Mouse (Mus musculus) testis, adult 2 months (tissue): ENCODE measurements around the gene Psme3. TPM values are rescaled to one million over a fixed set of nuclear protein-coding genes. Genes with fewer than 3 reads are reported as not detected.
"Not testable (repeated sequence)": the region's sequence is repeated elsewhere in the genome, so short reads cannot be mapped to it uniquely, and the experiment has no call there.

Experiments used
- H3K27ac ChIP-seq: fragments of 200-500 bp; 2 replicates; pipeline ENCODE4 v1.5.1; 2012; ENCODE audit warnings: low read depth, low read length; ENCODE audit not compliant: control insufficient read depth, insufficient read depth
- H3K27me3 ChIP-seq: fragments of 200-500 bp; 2 replicates; pipeline ENCODE4 v1.6.1; 2012; ENCODE audit warnings: mild to moderate bottlenecking, low read length, moderate library complexity; ENCODE audit not compliant: control insufficient read depth, insufficient read depth
- H3K36me3 ChIP-seq: fragments of 200-500 bp; 2 replicates; pipeline ENCODE4 v1.6.1; 2012; ENCODE audit warnings: mild to moderate bottlenecking, low read length; ENCODE audit not compliant: control insufficient read depth, insufficient read depth
- H3K4me1 ChIP-seq: fragments of 200-500 bp; 2 replicates; pipeline ENCODE4 v1.6.1; 2012; ENCODE audit warnings: low read length; ENCODE audit not compliant: control insufficient read depth, insufficient read depth
- H3K4me3 ChIP-seq: fragments of 200-500 bp; 2 replicates; pipeline ENCODE4 v1.5.1; 2012; ENCODE audit warnings: low read depth, mild to moderate bottlenecking, low read length, moderate library complexity, mixed read lengths; ENCODE audit not compliant: control insufficient read depth
- CTCF ChIP-seq: fragments of 200-500 bp; IDR thresholded peaks from 2 replicates; pipeline ENCODE4 v1.5.1; 2012; ENCODE audit warnings: low read depth, mild to moderate bottlenecking, inconsistent platforms, low read length, moderate library complexity; ENCODE audit not compliant: control insufficient read depth, insufficient read depth, insufficient replicate concordance
- POLR2A ChIP-seq: fragments of 200-500 bp; IDR thresholded peaks from 2 replicates; pipeline ENCODE4 v1.6.1; 2012; ENCODE audit warnings: low read depth, mild to moderate bottlenecking, inconsistent platforms, low read length, moderate library complexity; ENCODE audit not compliant: control insufficient read depth
- polyA plus RNA-seq: library from polyadenylated mRNA; depleted of rRNA; stranded (reverse); fragments of >200 nt; gene quantifications from 2 replicates; pipeline ENCODE4 v1.2.3, GENCODE M21; 2012

The Psme3 gene
- polyA plus RNA-seq, 1 experiment: 74.5 TPM

DNA sequence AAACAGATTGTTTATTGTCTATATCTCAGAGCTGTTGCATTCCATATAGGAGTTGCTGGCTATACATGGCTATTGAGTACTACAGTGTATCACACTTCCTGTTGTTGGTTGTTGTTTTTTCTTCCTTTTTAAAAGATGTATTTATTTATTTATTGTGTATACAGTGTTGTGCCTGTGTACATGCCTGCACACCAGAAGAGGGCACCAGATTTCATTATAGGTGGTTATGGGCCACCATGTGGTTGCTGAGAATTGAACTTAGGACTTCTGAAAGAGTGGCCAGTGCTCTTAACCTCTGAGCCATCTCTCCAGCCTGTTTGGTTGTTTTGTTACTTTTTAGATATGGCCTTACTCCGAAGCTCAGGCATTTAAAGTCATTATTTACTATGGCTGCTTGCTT lies 1.4 kb upstream of the Psme3 start:
- Histone ChIP-seq H3K36me3 (peaks cover 1% of the 10 kb centered on the region; the same call in 1 of the 2 replicates), H3K4me3 (no peak overlapping the region), H3K4me1 (peaks cover 6% of the 10 kb centered on the region), H3K27ac (no peak overlapping the region), H3K27me3 (no peaks in the 10 kb centered on the region)
- TF ChIP-seq POLR2A (no peak), CTCF (no peak)

- peak overlapping the region; percentile 99 for H3K27ac ChIP-seq
Measured at GRCm38 (mm10) chr11:101315082-101315650, 847 bp upstream of the Psme3 start.

DNA sequence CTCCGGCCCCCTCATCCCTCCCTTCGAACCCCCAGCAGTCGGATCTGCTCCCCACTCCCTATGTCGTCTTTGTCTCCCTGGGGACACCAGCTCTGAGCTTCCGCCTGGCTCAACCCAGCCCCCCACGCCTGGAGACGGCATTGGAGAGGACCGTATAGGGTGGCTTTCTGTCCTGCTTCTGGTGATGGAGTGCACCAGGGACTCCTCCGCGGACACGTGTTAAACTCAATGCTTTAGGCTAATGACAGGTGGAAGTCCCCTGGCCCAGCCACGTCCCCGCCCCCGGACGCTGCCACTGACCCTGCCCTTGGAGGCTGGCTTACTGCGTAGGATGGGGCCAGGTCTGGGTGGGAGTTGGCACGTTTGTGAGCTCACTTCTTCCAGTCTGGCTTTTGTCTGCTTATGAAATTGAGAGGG lies 496 bp downstream of the Psme3 start:
- Histone ChIP-seq H3K27ac (peak overlapping the region; percentile 99), H3K27me3 (no peaks in the 10 kb centered on the region), H3K4me3 (peak overlapping the region; percentile 100), H3K36me3 (peaks cover 1% of the 10 kb centered on the region; the same call in 1 of the 2 replicates), H3K4me1 (peaks cover 6% of the 10 kb centered on the region)
- TF ChIP-seq POLR2A (peak; percentile 70; the same call in 1 of the 2 replicates), CTCF (no peak)

More at GRCm38 (mm10) chr11:101315082-101315650, 847 bp upstream of the Psme3 start:
- no peaks in the 10 kb centered on the region for H3K27me3 ChIP-seq
- H3K4me3 ChIP-seq: peak overlapping the region; percentile 100
- H3K36me3 ChIP-seq: peaks cover 1% of the 10 kb centered on the region; the same call in 1 of the 2 replicates
- H3K4me1 ChIP-seq: peaks cover 6% of the 10 kb centered on the region
- no peak for TF ChIP-seq POLR2A
- TF ChIP-seq CTCF: no peak

GRCm38 (mm10) chr11:101323609-101324008 lies 7.6 kb downstream of the Psme3 start:
- Histone ChIP-seq H3K27ac (no peak overlapping the region), H3K36me3 (no peaks in the 10 kb centered on the region; the same call in 1 of the 2 replicates), H3K4me1 (no peaks in the 10 kb centered on the region)

DNA sequence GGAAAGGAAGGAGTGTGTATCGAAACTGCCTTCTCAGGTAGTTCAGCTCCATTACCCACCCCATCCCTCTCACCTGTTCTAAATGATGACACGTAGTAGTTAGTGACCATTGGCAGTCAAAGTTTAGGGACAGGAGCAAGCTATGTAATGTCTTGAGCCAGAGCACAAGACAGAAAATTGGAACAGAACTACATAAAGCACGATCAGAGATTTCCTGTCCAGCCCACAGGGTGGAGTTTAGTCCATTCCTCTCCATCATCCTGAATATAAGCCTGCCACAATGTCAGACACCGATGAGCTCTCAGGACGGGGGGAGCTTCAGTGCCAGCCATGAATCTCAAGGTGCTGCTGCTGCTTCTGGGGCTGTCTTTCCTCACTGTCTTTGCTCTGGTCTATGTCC lies 8.8 kb downstream of the Psme3 start, which contains the start of gene Aoc2:
Gene Aoc2, plus strand, starts transcription at position 301 of the 400 bp plus-strand sequence.
- TF ChIP-seq POLR2A (no peak), CTCF (no peak)
- Histone ChIP-seq H3K36me3 (no peaks in the 10 kb centered on the region; the same call in 1 of the 2 replicates), H3K4me1 (no peaks in the 10 kb centered on the region), H3K27me3 (no peaks in the 10 kb centered on the region), H3K4me3 (peak within 1 kb of the TSS; percentile 6), H3K27ac (no peak within 1 kb of the TSS)

More at GRCm38 (mm10) chr11:101323609-101324008, 7.6 kb downstream of the Psme3 start:
- no peak overlapping the region for H3K4me3 ChIP-seq
- TF ChIP-seq POLR2A (no peak), CTCF (peak; percentile 79; the same call in 1 of the 2 replicates)
- no peaks in the 10 kb centered on the region for H3K27me3 ChIP-seq

DNA sequence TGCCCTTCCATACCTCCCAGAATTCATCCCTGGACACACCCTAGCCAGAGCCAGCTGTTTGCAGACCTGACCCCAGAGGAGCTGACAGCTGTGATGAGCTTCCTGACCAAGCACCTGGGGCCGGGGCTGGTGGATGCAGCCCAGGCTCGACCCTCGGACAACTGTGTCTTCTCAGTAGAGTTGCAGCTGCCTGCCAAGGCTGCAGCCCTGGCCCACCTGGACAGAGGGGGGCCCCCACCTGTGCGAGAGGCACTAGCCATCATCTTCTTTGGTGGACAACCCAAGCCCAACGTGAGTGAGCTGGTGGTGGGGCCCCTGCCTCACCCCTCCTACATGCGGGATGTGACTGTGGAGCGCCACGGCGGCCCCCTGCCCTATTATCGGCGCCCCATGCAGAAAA lies 9.2 kb downstream of the Psme3 start:
- not testable (repeated sequence) for H3K4me1 ChIP-seq, H3K36me3 ChIP-seq, H3K27me3 ChIP-seq, H3K4me3 ChIP-seq, H3K27ac ChIP-seq

GRCm38 (mm10) chr11:101326147-101326546 lies 10.1 kb downstream of the Psme3 start:
- TF ChIP-seq POLR2A: peak; percentile 22; the same call in 1 of the 2 replicates
- no peak for TF ChIP-seq CTCF
- H3K4me3 ChIP-seq: peak overlapping the region; percentile 40
- no peaks in the 10 kb centered on the region for H3K27me3 ChIP-seq
- no peak overlapping the region for H3K27ac ChIP-seq
- H3K4me1 ChIP-seq: no peaks in the 10 kb centered on the region
- no peaks in the 10 kb centered on the region; the same call in 1 of the 2 replicates for H3K36me3 ChIP-seq

- H3K27ac ChIP-seq: no peak overlapping the region
- no peaks in the 10 kb centered on the region; the same call in 1 of the 2 replicates for H3K36me3 ChIP-seq
- H3K4me1 ChIP-seq: no peaks in the 10 kb centered on the region
- no peaks in the 10 kb centered on the region for H3K27me3 ChIP-seq
- no peak overlapping the region for H3K4me3 ChIP-seq
- TF ChIP-seq POLR2A (no peak), CTCF (no peak)
Measured at GRCm38 (mm10) chr11:101327311-101327710, 11.3 kb downstream of the Psme3 start.
